Mouse (Mus musculus) T-helper 17 cell (primary cell): ENCODE data around the gene Klhl8.

Source experiments
- in situ Hi-C, 2 experiments: fragments of 300-600 bp; cut with MboI, MseI; formaldehyde crosslinking; loops; 1 replicate in 1 of 2; 2 replicates in 1 of 2; pipeline ENCODE4 v1.15.1; 2025; ENCODE audit warnings: high pct_unique_total_duplicates in 2 of 2

The Klhl8 gene

GRCm38 (mm10) chr5:103916595-103917356 is 5.7 kb upstream of the Klhl8 start:
- in situ Hi-C loops, result loop anchor here (5.0 to 25.0 kb wide), 4 partner anchors 131 to 1978 kb away; partner anchors contain the start of gene Nudt9 (in 1 of the 2)

- in situ Hi-C loops, result loop anchor here (5.0 to 25.0 kb wide), 4 partner anchors 133 to 1980 kb away; partner anchors contain the start of gene Nudt9 (in 1 of the 2)
Observed at GRCm38 (mm10) chr5:103914335-103915226, 3.5 kb upstream of the Klhl8 start.

- in situ Hi-C loops, result loop anchor here (10.0 to 25.0 kb wide), 3 partner anchors 238 to 1982 kb away; no protein-coding TSS in a partner anchor
Observed at GRCm38 (mm10) chr5:103913150-103913549, 2.1 kb upstream of the Klhl8 start.

GRCm38 (mm10) chr5:103911555-103911954 is 496 bp upstream of the Klhl8 start:
- in situ Hi-C loops, result loop anchor here (10.0 to 25.0 kb wide), 3 partner anchors 237 to 1983 kb away; no protein-coding TSS in a partner anchor

- in situ Hi-C loops, result loop anchor here (10.0 to 25.0 kb wide), 3 partner anchors 235 to 1985 kb away; no protein-coding TSS in a partner anchor
Observed at GRCm38 (mm10) chr5:103910156-103910555, 903 bp downstream of the Klhl8 start.

DNA sequence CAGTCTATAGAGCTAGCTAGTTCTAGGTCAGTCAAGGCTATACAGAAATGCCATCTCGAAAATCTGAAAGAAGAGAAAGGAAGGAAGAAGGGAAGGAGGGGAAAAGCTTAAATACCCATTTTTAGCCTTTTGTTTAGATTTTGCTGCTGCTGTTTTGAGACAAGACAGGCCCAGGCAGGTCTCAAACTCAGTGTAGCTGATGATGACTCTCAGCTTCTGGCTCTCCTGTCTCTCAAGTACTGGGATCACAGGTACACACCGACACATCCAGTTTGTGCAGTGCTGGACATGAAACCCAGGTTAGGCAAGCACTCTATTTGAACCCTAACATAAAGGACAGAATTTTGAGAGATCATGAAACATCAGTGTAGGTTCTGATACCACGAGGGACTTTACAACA is 1.6 kb downstream of the Klhl8 start:
- in situ Hi-C loops, result loop anchor here in 1 of 2 experiments (25.0 kb wide), 1 partner anchor 547 kb away; no protein-coding TSS in a partner anchor

- in situ Hi-C loops, result loop anchor here in 1 of 2 experiments (25.0 kb wide), 1 partner anchor 547 kb away; no protein-coding TSS in a partner anchor
Observed at GRCm38 (mm10) chr5:103908851-103909250, 2.2 kb downstream of the Klhl8 start.

GRCm38 (mm10) chr5:103907844-103908243 is 3.2 kb downstream of the Klhl8 start:
- in situ Hi-C loops, result loop anchor here in 1 of 2 experiments (25.0 kb wide), 1 partner anchor 546 kb away; no protein-coding TSS in a partner anchor

DNA sequence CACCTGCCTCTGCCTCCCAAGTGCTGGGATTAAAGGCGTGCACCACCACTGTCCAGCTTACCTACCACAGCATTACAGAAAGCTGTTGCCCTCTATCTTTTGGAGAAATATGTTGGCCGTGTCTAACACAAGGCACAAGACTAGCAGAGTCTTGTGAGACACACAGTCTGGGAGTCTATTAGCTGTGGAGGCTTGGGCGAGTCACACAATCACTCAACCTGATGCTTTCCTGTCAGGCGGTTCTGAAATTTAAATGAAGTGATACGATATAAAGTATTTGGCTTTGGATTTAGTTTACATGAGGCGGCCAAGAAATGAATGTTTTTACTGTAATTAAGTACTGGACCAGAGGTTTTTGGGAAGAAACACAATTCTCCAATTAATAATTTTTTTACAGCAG is 4.9 kb downstream of the Klhl8 start:
- in situ Hi-C loops, result loop anchor here in 1 of 2 experiments (25.0 kb wide), 1 partner anchor 544 kb away; no protein-coding TSS in a partner anchor

- in situ Hi-C loops, result no loop called here
Observed at GRCm38 (mm10) chr5:103898310-103898709, 12.7 kb downstream of the Klhl8 start.

GRCm38 (mm10) chr5:103889766-103890165 is 21.3 kb downstream of the Klhl8 start:
- in situ Hi-C loops, result no loop called here

DNA sequence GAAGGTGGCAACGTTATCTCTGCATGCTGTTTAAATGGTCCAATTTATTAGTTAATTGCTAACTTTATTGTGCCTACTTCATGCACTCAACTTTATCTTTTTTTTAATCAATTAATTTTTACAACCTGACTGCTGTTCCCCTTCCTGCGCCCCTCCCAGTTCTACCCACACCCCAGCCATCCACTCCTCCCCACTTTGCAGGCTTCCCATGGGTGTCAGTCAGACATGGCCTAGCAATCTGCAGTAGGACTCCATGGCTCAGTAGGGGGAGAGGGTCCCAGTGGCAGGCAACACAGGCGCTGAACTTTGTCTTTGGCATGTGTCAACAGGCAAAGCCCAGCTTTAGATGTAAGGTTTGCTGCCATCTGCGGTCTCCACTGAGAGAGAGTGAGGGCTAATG is 47.3 kb downstream of the Klhl8 start:
- in situ Hi-C loops, result loop anchor here in 1 of 2 experiments (5.0 kb wide), 1 partner anchor 74 kb away; no protein-coding TSS in a partner anchor

GRCm38 (mm10) chr5:103860622-103861021 is 50.4 kb downstream of the Klhl8 start:
- in situ Hi-C loops, result loop anchor here in 1 of 2 experiments (5.0 kb wide), 1 partner anchor 77 kb away; no protein-coding TSS in a partner anchor

DNA sequence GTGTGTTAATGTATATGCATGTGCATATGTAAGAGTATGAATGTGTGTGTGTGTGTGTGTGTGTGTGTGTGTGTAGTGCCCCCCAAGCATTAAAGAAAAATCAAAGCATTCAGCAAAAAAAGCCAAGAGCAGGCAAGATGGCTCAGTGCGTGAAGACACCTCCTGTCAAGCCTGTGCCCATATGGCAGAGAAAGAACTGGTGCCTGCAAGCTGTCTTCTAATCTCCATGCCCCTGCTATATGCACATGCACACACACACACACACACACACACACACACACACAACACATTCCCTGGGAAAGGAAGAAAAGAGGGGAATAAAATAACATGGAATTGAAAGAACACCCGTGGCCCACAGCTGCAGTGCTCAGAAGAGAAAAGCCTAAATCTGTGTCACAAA is 53.9 kb downstream of the Klhl8 start:
- in situ Hi-C loops, result no loop called here

DNA sequence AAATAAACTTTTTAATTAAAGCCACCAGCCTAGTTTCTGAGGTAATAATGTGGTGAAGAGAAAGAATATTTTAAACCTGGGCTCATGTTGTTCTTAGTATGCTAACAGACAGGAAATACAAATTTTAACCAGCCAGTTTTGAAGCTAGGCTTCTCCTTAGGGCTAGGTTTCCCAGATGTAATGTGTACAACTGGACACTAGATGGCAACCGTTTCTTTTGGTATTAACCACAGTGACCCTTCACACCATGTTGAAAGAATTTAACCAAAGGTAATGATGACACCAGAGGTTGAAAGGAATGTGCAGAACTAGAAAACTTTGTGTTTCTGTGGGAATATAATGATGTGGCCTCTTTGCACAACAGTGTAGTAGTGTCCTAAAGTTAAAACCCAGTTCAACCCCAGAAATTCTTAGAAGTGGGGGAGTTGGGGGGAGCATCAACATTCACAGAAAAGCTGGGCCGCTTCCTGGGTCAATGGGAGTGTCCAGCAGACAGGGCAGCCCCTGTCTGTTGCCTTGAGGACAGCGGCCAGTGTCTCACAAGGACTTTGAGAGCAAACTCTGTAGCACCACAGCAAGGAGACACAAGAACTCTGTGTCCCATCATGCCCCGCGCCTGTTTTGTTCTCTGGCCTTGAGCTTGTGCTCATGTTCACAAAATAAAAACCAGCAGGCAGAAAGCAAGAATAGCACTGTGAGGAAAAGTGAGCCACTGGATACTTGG is 54.6 kb downstream of the Klhl8 start:
- in situ Hi-C loops, result no loop called here

DNA sequence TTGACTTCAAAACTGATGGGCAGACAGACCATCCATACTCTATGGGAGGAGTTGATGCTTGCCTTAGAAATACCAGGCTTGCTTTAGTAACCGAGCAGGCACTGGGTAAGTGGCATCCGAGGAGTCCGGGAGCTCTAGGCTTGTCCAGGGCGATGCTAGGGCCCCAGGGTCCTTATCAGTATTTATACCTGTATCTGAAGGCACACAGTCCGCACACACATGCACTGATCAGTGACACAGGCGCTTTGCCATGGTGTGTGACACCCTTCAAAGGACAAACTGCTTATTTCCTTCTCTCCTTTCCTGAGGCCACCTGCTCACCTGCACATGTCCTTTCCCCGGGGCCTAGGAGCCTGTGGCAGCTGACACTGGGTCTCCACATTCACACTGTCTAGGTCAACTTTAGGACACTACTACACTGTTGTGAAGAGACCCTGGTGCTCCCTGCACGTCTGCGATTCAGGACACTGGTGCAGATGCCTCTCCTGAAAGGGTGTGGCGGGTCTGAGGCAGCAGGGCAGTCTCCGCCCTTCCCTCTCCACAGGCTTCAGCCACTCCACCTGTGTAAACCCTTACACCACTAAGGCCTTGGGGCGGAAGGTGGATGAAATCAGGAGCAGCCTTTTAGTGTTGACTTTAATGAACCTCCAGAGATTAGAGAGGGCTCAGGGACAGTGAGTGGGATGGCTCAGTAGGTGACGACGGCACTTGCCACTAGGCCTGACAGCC is 55.4 kb downstream of the Klhl8 start:
- in situ Hi-C loops, result no loop called here

DNA sequence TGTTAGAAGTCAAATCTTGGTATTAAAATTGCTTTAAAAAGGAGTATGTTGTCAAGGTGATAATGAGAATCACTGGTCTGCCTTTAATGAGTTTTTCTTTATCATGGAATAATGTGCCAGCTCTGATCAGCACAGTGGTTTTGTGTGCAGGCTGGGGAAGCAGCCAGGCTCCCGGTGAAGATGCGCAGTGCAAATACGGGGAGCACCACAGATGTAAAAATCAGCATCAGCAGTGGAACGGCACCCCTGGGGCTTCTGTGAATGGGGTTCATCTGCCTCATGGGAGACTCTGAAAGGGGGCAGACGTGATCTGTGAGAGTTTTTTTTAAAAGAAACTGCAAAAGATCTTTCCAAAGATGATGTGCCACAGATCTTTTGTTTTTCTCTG is 56.3 kb downstream of the Klhl8 start:
- in situ Hi-C loops, result loop anchor here in 1 of 2 experiments (5.0 kb wide), 1 partner anchor 82 kb away; no protein-coding TSS in a partner anchor

- in situ Hi-C loops, result loop anchor here in 1 of 2 experiments (5.0 kb wide), 1 partner anchor 83 kb away; no protein-coding TSS in a partner anchor
Observed at GRCm38 (mm10) chr5:103854041-103854806, 56.8 kb downstream of the Klhl8 start.
